Mouse (Mus musculus): ENCODE results near the gene Nacc1.
"Not testable (repeated sequence)": the region's sequence is repeated elsewhere in the genome, so short reads cannot be mapped to it uniquely, and the experiment has no call there.

Nacc1 gene

GRCm38 (mm10) chr8:84699861-84700322 lies 12.2 kb upstream of the Nacc1 start:
- in situ Hi-C loops (cut with MseI, MboI): no loop called here

- in situ Hi-C loops (cut with MseI, MboI): no loop called here
Measured at GRCm38 (mm10) chr8:84698929-84699401, 11.3 kb upstream of the Nacc1 start.

GRCm38 (mm10) chr8:84698288-84698687 lies 10.6 kb upstream of the Nacc1 start:
- in situ Hi-C loops (cut with MseI, MboI): no loop called here

- in situ Hi-C loops (cut with MseI, MboI): no loop called here
Measured at GRCm38 (mm10) chr8:84697166-84698130, 9.8 kb upstream of the Nacc1 start.

- in situ Hi-C loops (cut with MseI, MboI): no loop called here
Measured at GRCm38 (mm10) chr8:84695140-84695539, 7.5 kb upstream of the Nacc1 start.

- in situ Hi-C loops (cut with MseI, MboI): no loop called here
Measured at GRCm38 (mm10) chr8:84693332-84693731, 5.7 kb upstream of the Nacc1 start.

GRCm38 (mm10) chr8:84689091-84689915 lies 1.6 kb upstream of the Nacc1 start:
- in situ Hi-C loops (cut with MseI, MboI): no loop called here

GRCm38 (mm10) chr8:84687003-84687704 lies 508 bp downstream of the Nacc1 start:
- in situ Hi-C loops (cut with MseI, MboI): no loop called here

GRCm38 (mm10) chr8:84686191-84687002 lies 1.3 kb downstream of the Nacc1 start, which contains the start of gene Trmt1:
Gene Trmt1 (plus strand): TSS chr8:84686307.
- in situ Hi-C loops (cut with MseI, MboI): no loop called here

- in situ Hi-C loops (cut with MseI, MboI): no loop called here
Measured at GRCm38 (mm10) chr8:84684537-84684936, 3.1 kb downstream of the Nacc1 start.

- in situ Hi-C loops (cut with MseI, MboI): no loop called here
Measured at GRCm38 (mm10) chr8:84682257-84682656, 5.4 kb downstream of the Nacc1 start.

- in situ Hi-C loops (cut with MseI, MboI): no loop called here
Measured at GRCm38 (mm10) chr8:84681476-84681875, 6.2 kb downstream of the Nacc1 start.

GRCm38 (mm10) chr8:84677305-84677704 lies 10.4 kb downstream of the Nacc1 start:
- in situ Hi-C loops (cut with MseI, MboI): no loop called here

GRCm38 (mm10) chr8:84670295-84671006 lies 17.2 kb downstream of the Nacc1 start:
- in situ Hi-C loops (cut with MseI, MboI): not testable (repeated sequence)

GRCm38 (mm10) chr8:84668731-84669485 lies 18.8 kb downstream of the Nacc1 start:
- in situ Hi-C loops (cut with MseI, MboI): no loop called here

- in situ Hi-C loops (cut with MseI, MboI): no loop called here
Measured at GRCm38 (mm10) chr8:84668081-84668480, 19.6 kb downstream of the Nacc1 start.

GRCm38 (mm10) chr8:84665385-84665893 lies 22.2 kb downstream of the Nacc1 start:
- in situ Hi-C loops (cut with MseI, MboI): no loop called here

- in situ Hi-C loops (cut with MseI, MboI): no loop called here
Measured at GRCm38 (mm10) chr8:84664566-84665384, 22.9 kb downstream of the Nacc1 start.
